Mouse (Mus musculus): ENCODE data around the gene Slc22a14.

- TF ChIP-seq GABPA (IDR thresholded peaks at IDR 0.05; ENCODE audit: low read depth, low read length) (no peak), POLR2A (IDR thresholded peaks at IDR 0.05; ENCODE audit: control insufficient read depth in 1 of 2, insufficient read depth in 1 of 2, low read depth in 1 of 2, low read length in 2 of 2, poor library complexity in 1 of 2) (no peak), CHD1 (IDR thresholded peaks at IDR 0.05; ENCODE audit: low read depth, low read length) (no peak), MAZ (IDR thresholded peaks at IDR 0.05; ENCODE audit: low read depth, low read length) (no peak), USF1 (IDR thresholded peaks at IDR 0.05; ENCODE audit: low read depth, low read length) (no peak), POLR2AphosphoS2 (IDR thresholded peaks at IDR 0.05; ENCODE audit: low read length) (no peak), MEF2A (IDR thresholded peaks at IDR 0.05; ENCODE audit: extremely low read depth, insufficient replicate concordance, low read depth, low read length, poor library complexity, severe bottlenecking) (no peak), RAD21 (IDR thresholded peaks at IDR 0.05; ENCODE audit: low read depth, low read length) (no peak), MAX (IDR thresholded peaks at IDR 0.05; ENCODE audit: low read length) (no peak), TAL1 (IDR thresholded peaks at IDR 0.05; ENCODE audit: low read length) (no peak), CTCF (IDR thresholded peaks at IDR 0.05 in 2 of 3, conservative IDR thresholded peaks at IDR 0.05 in 1 of 3; ENCODE audit: control insufficient read depth in 1 of 3, insufficient read depth in 1 of 3, low read depth in 2 of 3, low read length in 3 of 3, poor library complexity in 1 of 3, severe bottlenecking in 1 of 3) (no peak)
Measured at GRCm38 (mm10) chr9:119260825-119261224, 104.5 kb downstream of the Slc22a14 start.
